8 mouse cellular contexts compared by ENCODE assay signal in the genomic region with DNA sequence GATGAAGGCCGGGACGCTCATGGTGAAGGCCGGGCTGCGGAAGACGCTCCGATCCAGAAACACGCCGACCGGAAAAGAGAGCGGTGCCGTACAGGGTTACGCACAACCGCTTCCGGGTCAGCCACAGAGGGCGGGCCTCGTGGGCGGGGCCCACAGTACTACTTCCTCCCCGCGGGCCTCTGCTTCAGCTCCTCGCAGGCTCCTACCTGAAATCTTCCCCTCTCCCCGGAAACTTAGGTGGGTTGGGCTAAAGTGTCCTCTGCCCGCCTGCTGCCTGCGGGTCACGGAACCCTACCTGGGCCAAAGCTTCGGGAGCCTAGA. TPM values are rescaled to one million over a fixed set of nuclear protein-coding genes. Genes with fewer than 3 reads are reported as not detected.
DNase-seq lines count a peak whose midpoint lies in the region; ATAC-seq lines count a peak whose summit lies in the region.

A gene (minus strand): TSS at position 114 of the 321 bp plus-strand sequence.

- peak within 1 kb of the TSS; percentile 99 for H3K4me3 ChIP-seq in heart, embryonic 10.5 days
- H3K4me3 ChIP-seq in kidney, embryonic 15.5 days (replicated peaks), result peak within 1 kb of the TSS; percentile 93

- peak within 1 kb of the TSS; percentile 92 for H3K9ac ChIP-seq in kidney, embryonic 15.5 days

- 0% methylated on average over 24 of the region's 25 CpGs for WGBS in heart, embryonic 10.5 days
- WGBS in kidney, embryonic 15.5 days, result under 1% methylated on average over 25 of the region's 25 CpGs

- DNase-seq in B cell, adult 2 months, result peak; percentile 98
- DNase-seq in brain, adult 2 months (ENCODE audit: low read depth, low spot score), result peak; percentile 96
- peak; percentile 96 for DNase-seq in heart, embryonic 10.5 days (ENCODE audit: low spot score)
- peak; percentile 93 for DNase-seq in liver
- peak; percentile 93 to 96 for DNase-seq in spleen, postnatal 4 days (ENCODE audit: low spot score in 2 of 2)

- peak within 1 kb of the TSS; percentile 92 for H3K27ac ChIP-seq in heart, embryonic 10.5 days
- H3K27ac ChIP-seq in kidney, embryonic 15.5 days, result peak within 1 kb of the TSS; percentile 85

- H3K4me2 ChIP-seq in kidney, embryonic 15.5 days, result peak within 1 kb of the TSS; percentile 61

- no peaks in the 10 kb centered on the region for H3K27me3 ChIP-seq in heart, embryonic 10.5 days (ENCODE audit: insufficient read depth, poor library complexity, severe bottlenecking)
- H3K27me3 ChIP-seq in kidney, embryonic 15.5 days, result no peaks in the 10 kb centered on the region

- H3K4me1 ChIP-seq in heart, embryonic 10.5 days, result peaks cover 11% of the 10 kb centered on the region; the same call in 1 of the 2 replicates
- H3K4me1 ChIP-seq in kidney, embryonic 15.5 days, result peaks cover 31% of the 10 kb centered on the region

- ATAC-seq in erythroblast, adult 5-6 weeks (replicated peaks; ENCODE audit: low FRiP score, poor library complexity, severe bottlenecking), result peak; percentile 87
- ATAC-seq in kidney, embryonic 15.5 days (replicated peaks; ENCODE audit: low FRiP score), result peak; percentile 98
- peak; percentile 98 for ATAC-seq in monocyte, adult 5-6 weeks (replicated peaks; ENCODE audit: insufficient number of reproducible peaks, low FRiP score, low TSS enrichment, poor library complexity, severe bottlenecking)

- H3K9me3 ChIP-seq in heart, embryonic 10.5 days, result no peaks in the 10 kb centered on the region
- no peaks in the 10 kb centered on the region for H3K9me3 ChIP-seq in kidney, embryonic 15.5 days (replicated peaks)

- peaks cover 20% of the 10 kb centered on the region for H3K36me3 ChIP-seq in heart, embryonic 10.5 days
- peaks cover 21% of the 10 kb centered on the region for H3K36me3 ChIP-seq in kidney, embryonic 15.5 days

RNA-seq across cellular contexts. Expression of the gene that starts here (rescaled TPM):
- 113 and 128 TPM in 2 replicates for total RNA-seq in erythroblast, adult 5-6 weeks (2015; ENCODE audit: low replicate concordance)
- 52.7 and 64.4 TPM in 2 replicates for total RNA-seq in erythroblast, adult 5-6 weeks (2017; ENCODE audit: low replicate concordance)
- polyA plus RNA-seq in heart, embryonic 10.5 days (2016; fragmentation: Nextera tagmentation; extraction: Ambion mirVana), result 240 and 287 TPM in 2 replicates
- 338 and 372 TPM in 2 replicates for polyA plus RNA-seq in kidney, embryonic 15.5 days (2015; fragmentation: Nextera tagmentation; extraction: Ambion mirVana)
- total RNA-seq in monocyte, adult 5-6 weeks (2017), result 154 to 209 TPM (median 184 TPM) in 3 replicates

Comparison
In these comparisons a context has a peak if more than half of its experiments do, and no peak if none do; other contexts are left out.
1. Peak in every context shown above with its lines: DNase-seq, ATAC-seq, H3K4me3 ChIP-seq and H3K27ac ChIP-seq.